Comparison of ENCODE assay signal across 10 mouse cellular contexts in the genomic region with DNA sequence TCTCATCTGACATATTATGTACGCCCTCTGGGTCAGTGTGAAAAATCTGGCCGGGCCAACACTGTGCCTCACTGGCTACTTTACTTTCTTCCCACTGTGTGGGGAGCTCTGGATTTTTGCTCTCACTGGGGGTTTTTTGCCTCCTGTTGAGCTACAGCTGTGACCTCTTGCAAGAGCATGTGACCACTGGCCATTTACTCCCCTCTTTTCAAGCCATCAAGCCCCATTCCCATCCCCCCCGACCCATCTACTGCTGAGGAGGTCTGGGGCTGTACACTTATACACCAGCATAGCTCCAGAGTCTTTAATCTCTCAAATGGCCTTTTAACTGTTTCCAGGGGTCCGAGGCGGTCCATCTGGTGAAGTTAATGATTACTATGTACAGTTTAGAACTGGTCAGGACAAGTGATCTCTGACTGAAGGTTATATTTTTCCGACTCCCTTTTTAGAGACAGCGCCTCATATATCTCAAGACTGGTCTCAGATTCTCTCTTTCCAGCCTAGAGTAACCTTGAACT. TPM values are rescaled to one million over a fixed set of nuclear protein-coding genes. Genes with fewer than 3 reads are reported as not detected.
DNase-seq lines count a peak whose midpoint lies in the region; ATAC-seq and TF ChIP-seq lines count a peak whose summit lies in the region.
"Had no signal": no experiment of that assay in that cellular context is flagged by ENCODE, and none has a peak within 500 bp of the region (broad histone marks: within the 10 kb centered on the region; RNA-seq: fewer than 3 reads in every experiment).

No protein-coding gene starts in this region.

- ATAC-seq in lung, embryonic 16.5 days (ENCODE audit: low read depth), result peak; percentile 54
- ATAC-seq in limb, embryonic 14.5 days (ENCODE audit: low FRiP score, low read depth), result 0 out of 2 replicates have a peak, but pooled peaks have one; percentile 20
- peak; percentile 26 for ATAC-seq in stomach, embryonic 16.5 days (ENCODE audit: insufficient read depth, low FRiP score)
- ATAC-seq in forebrain, embryonic 12.5 days (ENCODE audit: low FRiP score), result no peak

- no peak for DNase-seq in lung, postnatal 10 days
- DNase-seq in kidney, adult 11 months, result peak; percentile 77
- no peak for DNase-seq in limb, embryonic 14.5 days (ENCODE audit: low spot score)
- DNase-seq in natural killer cell, adult 2 months (ENCODE audit: low spot score in 2 of 2), result no peak
- no peak for DNase-seq in gastrocnemius, adult 18-20 months (ENCODE audit: low spot score)
- DNase-seq: cerebellum, adult 11-12 months; lung, postnatal 4 days had no signal

- H3K9me3 ChIP-seq in lung, embryonic 16.5 days (ENCODE audit: control insufficient read depth, low read length), result no peaks in the 10 kb centered on the region
- H3K9me3 ChIP-seq in limb, embryonic 14.5 days (ENCODE audit: control insufficient read depth, low read length), result no peaks in the 10 kb centered on the region
- H3K9me3 ChIP-seq in stomach, embryonic 16.5 days (replicated peaks; ENCODE audit: control insufficient read depth, low read length), result no peaks in the 10 kb centered on the region
- no peaks in the 10 kb centered on the region for H3K9me3 ChIP-seq in forebrain, embryonic 12.5 days

- H3K4me3 ChIP-seq in lung, embryonic 16.5 days (ENCODE audit: low read length), result no peak overlapping the region
- no peak overlapping the region for H3K4me3 ChIP-seq in limb, embryonic 14.5 days (replicated peaks; ENCODE audit: low read length)
- no peak overlapping the region for H3K4me3 ChIP-seq in stomach, embryonic 16.5 days (replicated peaks; ENCODE audit: low read length)
- H3K4me3 ChIP-seq in forebrain, embryonic 12.5 days (replicated peaks), result no peak overlapping the region

- H3K4me2 ChIP-seq in lung, embryonic 16.5 days (ENCODE audit: low read depth, low read length), result no peak overlapping the region
- 0 out of 2 replicates have a peak overlapping the region, but pooled peaks have one; percentile 36 for H3K4me2 ChIP-seq in limb, embryonic 14.5 days (replicated peaks; ENCODE audit: low read depth, low read length, severe bottlenecking)
- H3K4me2 ChIP-seq in stomach, embryonic 16.5 days (ENCODE audit: low read depth, low read length), result no peak overlapping the region
- H3K4me2 ChIP-seq in forebrain, embryonic 12.5 days, result no peak overlapping the region

- 53% methylated on average over 7 of the region's 7 CpGs for WGBS in lung, embryonic 16.5 days
- 17% methylated on average over 7 of the region's 7 CpGs for WGBS in limb, embryonic 14.5 days
- WGBS in stomach, embryonic 16.5 days, result 38% methylated on average over 7 of the region's 7 CpGs
- WGBS in forebrain, embryonic 12.5 days, result 65% methylated on average over 7 of the region's 7 CpGs

- no peaks in the 10 kb centered on the region for H3K27me3 ChIP-seq in lung, embryonic 16.5 days (ENCODE audit: control insufficient read depth, insufficient read depth, low read depth, low read length)
- H3K27me3 ChIP-seq in limb, embryonic 14.5 days (ENCODE audit: control insufficient read depth, insufficient read depth, low read length), result no peaks in the 10 kb centered on the region
- H3K27me3 ChIP-seq in stomach, embryonic 16.5 days (ENCODE audit: control insufficient read depth, insufficient read depth, low read length), result no peaks in the 10 kb centered on the region
- H3K27me3 ChIP-seq in forebrain, embryonic 12.5 days, result no peaks in the 10 kb centered on the region

- no peak overlapping the region for H3K9ac ChIP-seq in lung, embryonic 16.5 days (ENCODE audit: low read length)
- H3K9ac ChIP-seq in limb, embryonic 14.5 days (ENCODE audit: low read depth, low read length, severe bottlenecking), result no peak overlapping the region
- peak overlapping the region; percentile 38; the same call in 1 of the 2 replicates for H3K9ac ChIP-seq in stomach, embryonic 16.5 days (ENCODE audit: low read length)
- no peak overlapping the region for H3K9ac ChIP-seq in forebrain, embryonic 12.5 days

- H3K27ac ChIP-seq in lung, embryonic 16.5 days (ENCODE audit: low read length), result peak overlapping the region; percentile 15; the same call in 1 of the 2 replicates
- H3K27ac ChIP-seq in limb, embryonic 14.5 days (replicated peaks; ENCODE audit: low read depth, low read length), result peak overlapping the region; percentile 88
- H3K27ac ChIP-seq in stomach, embryonic 16.5 days (ENCODE audit: low read length), result peak overlapping the region; percentile 91
- no peak overlapping the region for H3K27ac ChIP-seq in forebrain, embryonic 12.5 days

- no peak for TF ChIP-seq POLR2A in limb, embryonic 14.5 days (IDR thresholded peaks at IDR 0.05; ENCODE audit: borderline replicate concordance, extremely low read depth, insufficient read depth, insufficient read length)

- no peaks in the 10 kb centered on the region for H3K36me3 ChIP-seq in lung, embryonic 16.5 days (ENCODE audit: control insufficient read depth, insufficient read depth, low read length)
- H3K36me3 ChIP-seq in limb, embryonic 14.5 days (ENCODE audit: control insufficient read depth, insufficient read depth, low read length), result peaks cover 15% of the 10 kb centered on the region; the same call in 1 of the 2 replicates
- H3K36me3 ChIP-seq in stomach, embryonic 16.5 days (ENCODE audit: control insufficient read depth, insufficient read depth, low read length), result no peaks in the 10 kb centered on the region
- H3K36me3 ChIP-seq in forebrain, embryonic 12.5 days (replicated peaks), result no peaks in the 10 kb centered on the region

- H3K4me1 ChIP-seq in lung, embryonic 16.5 days (replicated peaks; ENCODE audit: control insufficient read depth, insufficient read depth, low read length), result peaks cover 28% of the 10 kb centered on the region
- H3K4me1 ChIP-seq in limb, embryonic 14.5 days (ENCODE audit: control insufficient read depth, insufficient read depth, low read length), result peaks cover 67% of the 10 kb centered on the region
- H3K4me1 ChIP-seq in stomach, embryonic 16.5 days (ENCODE audit: control insufficient read depth, insufficient read depth, low read length), result peaks cover 27% of the 10 kb centered on the region
- peaks cover 14% of the 10 kb centered on the region for H3K4me1 ChIP-seq in forebrain, embryonic 12.5 days

RNA-seq across cellular contexts. Expression of a gene that starts 16.0 kb away (rescaled TPM):
- polyA plus RNA-seq in lung, embryonic 16.5 days (2015; fragmentation: Nextera tagmentation; extraction: Ambion mirVana), result 7.8 and 9.2 TPM in 2 replicates
- 13.5 and 14.9 TPM in 2 replicates for polyA plus RNA-seq in limb, embryonic 14.5 days (2012; rRNA removed)
- polyA plus RNA-seq in limb, embryonic 14.5 days (2014; fragmentation: Nextera tagmentation; extraction: Ambion mirVana), result 11.1 and 12.3 TPM in 2 replicates
- polyA plus RNA-seq in stomach, embryonic 16.5 days (2015; fragmentation: Nextera tagmentation; extraction: Ambion mirVana), result 6.4 and 6.7 TPM in 2 replicates
- total RNA-seq in gastrocnemius, adult 18-20 months (2021), result 1 to 10 TPM; 2.2 to 2.8 TPM
- polyA plus RNA-seq in forebrain, embryonic 12.5 days (2016; fragmentation: Nextera tagmentation; extraction: Ambion mirVana), result 2.2 and 2.7 TPM in 2 replicates

RNA-seq across cellular contexts. Expression of a gene that starts 27.6 kb away (rescaled TPM):
- 56.8 and 60.7 TPM in 2 replicates for polyA plus RNA-seq in lung, embryonic 16.5 days (2015; fragmentation: Nextera tagmentation; extraction: Ambion mirVana)
- polyA plus RNA-seq in limb, embryonic 14.5 days (2012; rRNA removed), result 75.3 and 84.3 TPM in 2 replicates
- polyA plus RNA-seq in limb, embryonic 14.5 days (2014; fragmentation: Nextera tagmentation; extraction: Ambion mirVana), result 65.1 and 67.8 TPM in 2 replicates
- 61.3 and 61.6 TPM in 2 replicates for polyA plus RNA-seq in stomach, embryonic 16.5 days (2015; fragmentation: Nextera tagmentation; extraction: Ambion mirVana)
- 10 to 100 TPM; 30.0 to 31.1 TPM for total RNA-seq in gastrocnemius, adult 18-20 months (2021)
- 98.8 and 99.9 TPM in 2 replicates for polyA plus RNA-seq in forebrain, embryonic 12.5 days (2016; fragmentation: Nextera tagmentation; extraction: Ambion mirVana)
